Mouse (Mus musculus) midbrain, postnatal 0 days (tissue): ENCODE data around the gene Rasal2. TPM values are rescaled to one million over a fixed set of nuclear protein-coding genes. Genes with fewer than 3 reads are reported as not detected.

Experiments
- ATAC-seq: fragments of 200-750 bp; cut with Nextera tagmentation; 2 replicates; pipeline ENCODE4 v1.8.0; 2017; ENCODE audit warnings: moderate number of reproducible peaks, mild to moderate bottlenecking, moderate TSS enrichment, moderate library complexity; ENCODE audit not compliant: low FRiP score
- DNase-seq: peaks from one replicate; pipeline ENCODE4 v3.0.0-alpha.2; 2015; ENCODE audit warnings: low spot score
- H3K27ac ChIP-seq: fragments of 300-500 bp; sonication (generic); 2 replicates; pipeline ENCODE4 v1.5.1; 2014; ENCODE audit warnings: low read depth, mild to moderate bottlenecking, low read length, mixed read lengths
- H3K27me3 ChIP-seq: fragments of 300-500 bp; sonication (generic); 2 replicates; pipeline ENCODE4 v1.6.1; 2014; ENCODE audit warnings: low read length, control low read depth, mixed read lengths; ENCODE audit not compliant: insufficient read depth
- H3K36me3 ChIP-seq: fragments of 300-500 bp; sonication (generic); 2 replicates; pipeline ENCODE4 v1.6.1; 2014; ENCODE audit warnings: low read length, control low read depth, mixed read lengths; ENCODE audit not compliant: insufficient read depth
- H3K4me1 ChIP-seq: fragments of 300-500 bp; sonication (generic); 2 replicates; pipeline ENCODE4 v1.6.1; 2014; ENCODE audit warnings: mild to moderate bottlenecking, control low read depth, antibody characterized with exemption, low read length, mixed read lengths; ENCODE audit not compliant: insufficient read depth
- H3K4me2 ChIP-seq: fragments of 300-500 bp; sonication (generic); 2 replicates; pipeline ENCODE4 v1.6.1; 2014; ENCODE audit warnings: low read depth, mild to moderate bottlenecking, low read length, mixed read lengths; ENCODE audit not compliant: poor library complexity, severe bottlenecking
- H3K4me3 ChIP-seq: fragments of 300-500 bp; sonication (generic); 2 replicates; pipeline ENCODE4 v1.5.1; 2014; ENCODE audit warnings: low read depth, mild to moderate bottlenecking, low read length, moderate library complexity
- H3K9ac ChIP-seq: fragments of 300-500 bp; sonication (generic); replicated peaks from 2 replicates; pipeline ENCODE4 v1.6.1; 2014; ENCODE audit warnings: mild to moderate bottlenecking, low read length, moderate library complexity, mixed read lengths; ENCODE audit not compliant: poor library complexity, severe bottlenecking
- H3K9me3 ChIP-seq: fragments of 300-500 bp; sonication (generic); 2 replicates; pipeline ENCODE4 v1.6.1; 2016; ENCODE audit warnings: low read length, control low read depth
- CTCF ChIP-seq: IDR thresholded peaks from 2 replicates; pipeline ENCODE4 v1.5.1; 2016; ENCODE audit warnings: antibody characterized with exemption, mild to moderate bottlenecking
- WGBS: fragments of 180-500 bp; shearing (Covaris S2); extraction: QIAGEN DNeasy Blood & Tissue Kit; methylation state at CpG from one replicate; pipeline ENCODE4 v1.1.7; 2014; 5-methylcytosine and 5-hydroxymethylcytosine counted together
- polyA plus RNA-seq: library from polyadenylated mRNA; unstranded; fragments of >200 nt; fragmentation: Nextera tagmentation; extraction: Ambion mirVana; gene quantifications from 2 replicates; pipeline ENCODE4 v1.2.1, GENCODE M21; 2015
- total RNA-seq: library from RNA; depleted of rRNA; stranded (reverse); fragments of >200 nt; gene quantifications from 2 replicates; pipeline ENCODE4 v1.2.3, GENCODE M21; 2014

The Rasal2 gene
- total and polyA plus RNA-seq, 2 experiments from 2014 or later = 36.3 to 41.2 TPM

DNA sequence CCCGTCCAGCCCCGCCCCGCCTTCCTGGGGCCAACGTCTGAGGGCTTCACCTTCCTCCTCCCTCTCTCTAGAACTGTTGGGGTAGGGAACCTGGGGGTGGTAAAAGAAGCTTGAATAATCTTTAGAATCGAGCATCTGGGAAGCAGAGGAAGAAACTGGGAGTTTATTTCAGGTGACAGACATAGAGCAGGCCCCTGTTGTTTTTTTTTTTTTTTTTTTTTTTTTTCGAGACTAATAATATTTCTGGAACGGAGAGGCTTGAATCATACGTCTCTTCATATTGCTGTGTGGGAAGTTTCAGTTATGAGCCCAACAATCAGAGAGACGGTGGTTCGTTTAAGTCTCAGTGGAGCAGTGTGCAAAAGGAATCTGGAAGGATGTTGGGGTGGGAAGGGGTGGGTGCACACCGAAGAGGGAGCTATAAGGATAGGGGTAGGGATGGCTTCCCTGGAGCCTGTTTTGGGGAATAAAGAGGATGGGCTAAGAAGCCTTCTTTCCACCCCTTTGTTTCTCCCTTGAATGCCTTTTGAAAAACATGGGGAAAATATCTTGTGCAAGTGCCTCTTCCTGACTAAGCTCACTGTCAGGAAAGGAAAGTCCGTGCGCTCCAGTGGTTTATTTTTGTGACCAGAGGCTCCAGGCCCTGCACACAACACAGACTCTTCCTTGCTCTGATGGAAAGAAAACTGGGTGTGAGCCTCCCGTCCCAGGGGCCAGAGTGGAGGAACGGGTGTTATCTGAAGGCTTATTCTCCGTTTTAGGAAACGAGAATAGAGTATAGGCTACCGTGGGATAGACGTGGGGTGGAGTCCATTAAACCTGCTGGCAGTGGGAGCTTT is 31.5 kb upstream of the Rasal2 start:
- Histone ChIP-seq H3K27me3 (no peaks in the 10 kb centered on the region), H3K4me3 (no peak overlapping the region), H3K9ac (no peak overlapping the region), H3K4me1 (peaks cover 9% of the 10 kb centered on the region; the same call in 1 of the 2 replicates), H3K9me3 (no peaks in the 10 kb centered on the region), H3K4me2 (peak overlapping the region; percentile 9; the same call in 1 of the 2 replicates), H3K27ac (no peak overlapping the region), H3K36me3 (no peaks in the 10 kb centered on the region)
- no peak for DNase-seq
- WGBS = 15% methylated on average over 19 of the region's 19 CpGs
- no peak for ATAC-seq
- no peak for TF ChIP-seq CTCF

DNA sequence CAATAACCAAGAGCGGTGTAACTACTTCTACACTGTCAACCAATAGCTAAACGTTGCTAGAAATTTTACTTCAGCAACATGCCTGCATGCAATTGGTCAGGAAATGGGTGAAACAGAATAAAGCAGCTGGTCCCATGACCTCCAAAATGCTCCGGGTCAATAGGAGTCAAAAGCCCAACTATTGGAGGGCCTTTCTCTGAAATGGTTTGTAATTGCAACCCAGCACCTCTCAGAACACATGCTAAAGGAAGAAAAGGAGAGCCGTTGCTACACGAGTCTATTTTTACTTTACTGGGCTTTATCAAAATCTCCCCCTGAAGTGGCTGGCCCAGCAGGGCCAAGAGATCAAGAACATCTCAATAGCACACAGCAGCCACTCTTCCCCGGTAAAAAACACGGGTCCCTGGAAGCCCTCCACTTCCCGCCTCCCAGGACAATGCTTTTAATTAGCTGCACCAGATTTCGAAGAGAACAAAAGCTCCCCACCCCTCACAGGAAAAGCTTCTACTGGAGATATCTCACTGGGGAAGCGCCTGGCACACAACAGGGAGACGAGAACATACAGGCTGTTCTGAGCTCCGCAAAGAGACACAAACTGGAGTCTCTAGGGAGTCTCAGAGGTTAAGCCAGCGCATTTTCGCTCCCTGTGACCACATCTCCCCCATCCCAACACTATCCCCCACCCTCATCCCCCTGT is 30.8 kb upstream of the Rasal2 start:
- peak overlapping the region; percentile 9; the same call in 1 of the 2 replicates for H3K4me2 ChIP-seq
- 14% methylated on average over 14 of the region's 14 CpGs for WGBS
- no peaks in the 10 kb centered on the region for H3K27me3 ChIP-seq
- peaks cover 9% of the 10 kb centered on the region; the same call in 1 of the 2 replicates for H3K4me1 ChIP-seq
- H3K36me3 ChIP-seq = no peaks in the 10 kb centered on the region
- H3K4me3 ChIP-seq = no peak overlapping the region
- ATAC-seq (no peak), DNase-seq (peak; percentile 26)
- H3K27ac ChIP-seq = no peak overlapping the region
- no peak for TF ChIP-seq CTCF
- H3K9me3 ChIP-seq = no peaks in the 10 kb centered on the region
- H3K9ac ChIP-seq = no peak overlapping the region

GRCm38 (mm10) chr1:157439973-157440641 is 27.7 kb upstream of the Rasal2 start:
- DNase-seq (peak; percentile 64), ATAC-seq (peak; percentile 66)
- Histone ChIP-seq H3K27me3 (no peaks in the 10 kb centered on the region), H3K4me2 (peak overlapping the region; percentile 32; the same call in 1 of the 2 replicates), H3K9me3 (no peaks in the 10 kb centered on the region), H3K4me3 (peak overlapping the region; percentile 18; the same call in 1 of the 2 replicates), H3K27ac (no peak overlapping the region), H3K36me3 (no peaks in the 10 kb centered on the region), H3K9ac (no peak overlapping the region), H3K4me1 (peaks cover 9% of the 10 kb centered on the region; the same call in 1 of the 2 replicates)
- WGBS = 9% methylated on average over 14 of the region's 14 CpGs
- TF ChIP-seq CTCF = no peak

GRCm38 (mm10) chr1:157439101-157439500 is 26.7 kb upstream of the Rasal2 start:
- H3K27ac ChIP-seq = no peak overlapping the region
- no peak for ATAC-seq
- DNase-seq = no peak
- H3K4me3 ChIP-seq = no peak overlapping the region
- no peaks in the 10 kb centered on the region for H3K27me3 ChIP-seq
- WGBS = 61% methylated on average over 4 of the region's 4 CpGs
- TF ChIP-seq CTCF = no peak
- no peak overlapping the region for H3K4me2 ChIP-seq
- H3K4me1 ChIP-seq = peaks cover 9% of the 10 kb centered on the region; the same call in 1 of the 2 replicates
- H3K9ac ChIP-seq = no peak overlapping the region
- H3K36me3 ChIP-seq = no peaks in the 10 kb centered on the region
- no peaks in the 10 kb centered on the region for H3K9me3 ChIP-seq

DNA sequence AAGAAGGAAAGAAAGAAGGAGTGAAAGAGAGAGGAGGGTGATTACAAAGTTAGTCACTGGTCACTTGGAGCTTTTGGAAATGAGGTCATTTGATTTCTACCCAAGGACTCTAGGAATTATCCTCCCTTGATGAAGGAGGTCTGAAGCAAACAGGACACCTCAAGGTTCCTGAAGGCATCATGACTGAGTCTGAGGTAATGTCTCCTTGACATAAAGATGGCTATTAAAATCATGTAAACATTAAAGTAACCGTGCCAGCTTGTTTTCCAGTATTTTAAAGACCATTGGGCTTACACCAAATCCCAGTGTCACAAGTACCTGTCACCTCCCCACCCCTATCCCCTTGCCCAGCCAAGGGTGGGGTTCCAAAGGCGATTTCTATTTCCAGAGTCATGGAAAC is 25.9 kb upstream of the Rasal2 start:
- Histone ChIP-seq H3K9ac (no peak overlapping the region), H3K4me1 (peaks cover 6% of the 10 kb centered on the region; the same call in 1 of the 2 replicates), H3K4me3 (no peak overlapping the region), H3K36me3 (no peaks in the 10 kb centered on the region), H3K27ac (no peak overlapping the region), H3K27me3 (no peaks in the 10 kb centered on the region), H3K4me2 (no peak overlapping the region), H3K9me3 (no peaks in the 10 kb centered on the region)
- 92% methylated on average over 2 of the region's 2 CpGs for WGBS
- ATAC-seq (no peak), DNase-seq (no peak)
- TF ChIP-seq CTCF = no peak
